In the genomic region with DNA sequence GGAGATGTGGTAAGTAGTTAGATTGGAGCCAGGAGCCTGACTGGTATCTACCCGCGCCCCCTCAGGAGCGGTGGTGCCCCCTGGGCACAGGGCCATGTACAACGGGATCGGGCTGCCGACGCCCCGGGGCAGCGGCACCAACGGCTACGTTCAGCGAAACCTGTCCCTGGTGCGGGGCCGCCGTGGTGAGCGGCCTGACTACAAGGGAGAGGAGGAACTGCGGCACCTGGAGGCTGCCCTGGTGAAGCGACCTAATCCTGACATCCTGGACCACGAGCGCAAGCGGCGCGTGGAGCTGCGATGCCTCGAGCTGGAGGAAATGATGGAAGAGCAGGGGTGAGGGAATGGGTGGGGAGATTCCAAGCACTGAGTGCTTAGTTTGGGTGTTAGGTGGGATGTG, we compare ENCODE assay signal across 8 mouse cellular contexts. TPM values are rescaled to one million over a fixed set of nuclear protein-coding genes. Genes with fewer than 3 reads are reported as not detected.
DNase-seq lines count a peak whose midpoint lies in the region; ATAC-seq lines count a peak whose summit lies in the region.

No protein-coding gene starts in this region.

- H3K4me1 ChIP-seq in hindbrain, embryonic 12.5 days, result peaks cover 28% of the 10 kb centered on the region
- peaks cover 31% of the 10 kb centered on the region for H3K4me1 ChIP-seq in limb, embryonic 15.5 days
- H3K4me1 ChIP-seq in stomach, embryonic 14.5 days (ENCODE audit: control insufficient read depth, insufficient read depth, low read length), result peaks cover 21% of the 10 kb centered on the region; the same call in 1 of the 2 replicates

- 80% methylated on average over 25 of the region's 25 CpGs for WGBS in hindbrain, embryonic 12.5 days
- 62% methylated on average over 25 of the region's 25 CpGs for WGBS in limb, embryonic 15.5 days
- 74% methylated on average over 25 of the region's 25 CpGs for WGBS in stomach, embryonic 14.5 days

- H3K27me3 ChIP-seq in hindbrain, embryonic 12.5 days, result no peaks in the 10 kb centered on the region
- H3K27me3 ChIP-seq in limb, embryonic 15.5 days, result no peaks in the 10 kb centered on the region
- no peaks in the 10 kb centered on the region for H3K27me3 ChIP-seq in stomach, embryonic 14.5 days (ENCODE audit: control insufficient read depth, insufficient read depth, low read length)

- no peak for ATAC-seq in CD4-positive, CD25-positive, alpha-beta regulatory T cell, adult 4 months
- no peak for ATAC-seq in hindbrain, embryonic 12.5 days (ENCODE audit: low FRiP score)
- no peak for ATAC-seq in limb, embryonic 15.5 days (ENCODE audit: insufficient number of reproducible peaks, low FRiP score, low TSS enrichment, low read depth)
- no peak for ATAC-seq in stomach, embryonic 14.5 days (ENCODE audit: insufficient number of reproducible peaks, insufficient read depth, low FRiP score, low read depth)

- 0 out of 2 replicates have a peak overlapping the region, but pooled peaks have one; percentile 10 for H3K9ac ChIP-seq in hindbrain, embryonic 12.5 days
- no peak overlapping the region for H3K9ac ChIP-seq in limb, embryonic 15.5 days
- no peak overlapping the region; the same call in 1 of the 2 replicates for H3K9ac ChIP-seq in stomach, embryonic 14.5 days (replicated peaks; ENCODE audit: low read depth, low read length)

- no peak overlapping the region for H3K27ac ChIP-seq in hindbrain, embryonic 12.5 days
- H3K27ac ChIP-seq in limb, embryonic 15.5 days, result peak overlapping the region; percentile 27; the same call in 1 of the 2 replicates
- no peak overlapping the region for H3K27ac ChIP-seq in stomach, embryonic 14.5 days (ENCODE audit: low read length)

- peak; percentile 62 for DNase-seq in CD4-positive, CD25-positive, alpha-beta regulatory T cell, adult 2 months (ENCODE audit: low read depth, low spot score)
- peak; percentile 42 for DNase-seq in right cerebral cortex, postnatal 25 days
- no peak for DNase-seq in right cerebral cortex, postnatal 14 days
- no peak for DNase-seq in embryo, embryonic 9.5 days (ENCODE audit: extremely low spot score)

- H3K4me2 ChIP-seq in hindbrain, embryonic 12.5 days (replicated peaks), result peak overlapping the region; percentile 28
- H3K4me2 ChIP-seq in limb, embryonic 15.5 days, result peak overlapping the region; percentile 19; the same call in 1 of the 2 replicates
- H3K4me2 ChIP-seq in stomach, embryonic 14.5 days (replicated peaks; ENCODE audit: low read depth, low read length), result peak overlapping the region; percentile 91; the same call in 1 of the 2 replicates

- 0 out of 2 replicates have a peak overlapping the region, but pooled peaks have one; percentile 1 for H3K4me3 ChIP-seq in hindbrain, embryonic 12.5 days
- H3K4me3 ChIP-seq in limb, embryonic 15.5 days, result peak overlapping the region; percentile 15; the same call in 1 of the 2 replicates
- H3K4me3 ChIP-seq in stomach, embryonic 14.5 days (ENCODE audit: low read depth, low read length), result no peak overlapping the region; the same call in 1 of the 2 replicates

- H3K9me3 ChIP-seq in hindbrain, embryonic 12.5 days (replicated peaks), result no peaks in the 10 kb centered on the region
- no peaks in the 10 kb centered on the region for H3K9me3 ChIP-seq in limb, embryonic 15.5 days
- H3K9me3 ChIP-seq in stomach, embryonic 14.5 days (ENCODE audit: control insufficient read depth, low read depth, low read length), result no peaks in the 10 kb centered on the region

- H3K36me3 ChIP-seq in hindbrain, embryonic 12.5 days, result peaks cover 45% of the 10 kb centered on the region
- H3K36me3 ChIP-seq in limb, embryonic 15.5 days, result peaks cover 46% of the 10 kb centered on the region
- peaks cover 47% of the 10 kb centered on the region for H3K36me3 ChIP-seq in stomach, embryonic 14.5 days (ENCODE audit: control insufficient read depth, insufficient read depth, low read length)

RNA-seq across cellular contexts. Expression of gene Srrm2, which starts 16.5 kb away (rescaled TPM):
- 100 to 1,000 TPM; 289 to 316 TPM for polyA plus RNA-seq in CD4-positive, CD25-positive, alpha-beta regulatory T cell, adult 4 months (2017; shearing (Covaris generic))
- 670 and 682 TPM in 2 replicates for polyA plus RNA-seq in hindbrain, embryonic 12.5 days (2016; fragmentation: Nextera tagmentation; extraction: Ambion mirVana)
- polyA plus RNA-seq in limb, embryonic 15.5 days (2015; fragmentation: Nextera tagmentation; extraction: Ambion mirVana), result 425 and 436 TPM in 2 replicates
- 513 and 521 TPM in 2 replicates for polyA plus RNA-seq in stomach, embryonic 14.5 days (2014; fragmentation: Nextera tagmentation; extraction: Ambion mirVana)

RNA-seq across cellular contexts. Expression of gene Flywch2, which starts 21.0 kb away (rescaled TPM):
- polyA plus RNA-seq in CD4-positive, CD25-positive, alpha-beta regulatory T cell, adult 4 months (2017; shearing (Covaris generic)), result 1 to 10 TPM; 3.4 to 3.5 TPM
- 48.1 and 49.4 TPM in 2 replicates for polyA plus RNA-seq in hindbrain, embryonic 12.5 days (2016; fragmentation: Nextera tagmentation; extraction: Ambion mirVana)
- 34.2 and 39.9 TPM in 2 replicates for polyA plus RNA-seq in limb, embryonic 15.5 days (2015; fragmentation: Nextera tagmentation; extraction: Ambion mirVana)
- 29.0 and 31.0 TPM in 2 replicates for polyA plus RNA-seq in stomach, embryonic 14.5 days (2014; fragmentation: Nextera tagmentation; extraction: Ambion mirVana)

RNA-seq across cellular contexts. Expression of gene Elob, which starts 22.1 kb away (rescaled TPM):
- polyA plus RNA-seq in CD4-positive, CD25-positive, alpha-beta regulatory T cell, adult 4 months (2017; shearing (Covaris generic)), result 100 to 1,000 TPM; 600 to 664 TPM
- polyA plus RNA-seq in hindbrain, embryonic 12.5 days (2016; fragmentation: Nextera tagmentation; extraction: Ambion mirVana), result 1,047 and 1,117 TPM in 2 replicates
- 1,045 and 1,117 TPM in 2 replicates for polyA plus RNA-seq in limb, embryonic 15.5 days (2015; fragmentation: Nextera tagmentation; extraction: Ambion mirVana)
- 1,042 and 1,209 TPM in 2 replicates for polyA plus RNA-seq in stomach, embryonic 14.5 days (2014; fragmentation: Nextera tagmentation; extraction: Ambion mirVana)

RNA-seq across cellular contexts. Expression of gene Prss33, which starts 29.0 kb away (rescaled TPM):
- polyA plus RNA-seq in CD4-positive, CD25-positive, alpha-beta regulatory T cell, adult 4 months (2017; shearing (Covaris generic)), result not detected
- polyA plus RNA-seq in hindbrain, embryonic 12.5 days (2016; fragmentation: Nextera tagmentation; extraction: Ambion mirVana), result 0.26 TPM in 1 of 2 replicates, not detected in the other
- polyA plus RNA-seq in limb, embryonic 15.5 days (2015; fragmentation: Nextera tagmentation; extraction: Ambion mirVana), result not detected in 2 replicates
- polyA plus RNA-seq in stomach, embryonic 14.5 days (2014; fragmentation: Nextera tagmentation; extraction: Ambion mirVana), result not detected in 2 replicates

RNA-seq across cellular contexts. Expression of gene Flywch1, which starts 35.5 kb away (rescaled TPM):
- 10 to 100 TPM; 15.1 to 21.4 TPM for polyA plus RNA-seq in CD4-positive, CD25-positive, alpha-beta regulatory T cell, adult 4 months (2017; shearing (Covaris generic))
- 203 and 212 TPM in 2 replicates for polyA plus RNA-seq in hindbrain, embryonic 12.5 days (2016; fragmentation: Nextera tagmentation; extraction: Ambion mirVana)
- polyA plus RNA-seq in limb, embryonic 15.5 days (2015; fragmentation: Nextera tagmentation; extraction: Ambion mirVana), result 65.7 and 69.8 TPM in 2 replicates
- 54.3 and 57.3 TPM in 2 replicates for polyA plus RNA-seq in stomach, embryonic 14.5 days (2014; fragmentation: Nextera tagmentation; extraction: Ambion mirVana)

Comparison
In these comparisons a context has a peak if more than half of its experiments do, and no peak if none do; other contexts are left out.
1. DNase-seq: peak in CD4-positive, CD25-positive, alpha-beta regulatory T cell, adult 2 months (single experiment) and right cerebral cortex, postnatal 25 days (single experiment); none in right cerebral cortex, postnatal 14 days (single experiment) and embryo, embryonic 9.5 days (single experiment).
2. H3K4me2 ChIP-seq: peak in every context shown above with its lines; median percentile 91 in stomach, embryonic 14.5 days; 28 in hindbrain, embryonic 12.5 days; 19 in limb, embryonic 15.5 days.